Mouse (Mus musculus): Measurements from ENCODE around the gene Cfap77.
"Not testable (repeated sequence)": the region's sequence is repeated elsewhere in the genome, so short reads cannot be mapped to it uniquely, and the experiment has no call there.

Cfap77 gene

DNA sequence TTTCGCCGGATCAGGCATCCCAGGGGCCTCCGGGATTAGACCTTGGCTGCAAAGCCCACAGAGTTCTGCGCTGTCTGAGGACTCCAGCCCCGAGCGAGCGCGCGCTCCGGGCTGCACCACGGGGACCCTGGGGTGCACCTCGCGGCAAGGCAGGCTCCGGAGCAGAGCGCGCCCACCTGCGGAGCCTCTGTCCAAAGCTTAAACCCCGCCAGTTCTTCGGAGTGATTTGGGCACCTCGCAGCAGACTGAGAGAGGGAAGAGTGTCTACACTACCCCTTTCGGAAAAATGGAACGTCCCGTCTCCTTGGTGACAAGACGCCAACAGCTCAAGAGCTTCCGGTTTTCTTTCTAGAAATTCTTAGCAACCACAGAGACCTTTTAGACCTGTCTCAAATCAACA is at the start of gene Cfap77:
Gene Cfap77 (minus strand): TSS at position 76 of the 400 bp plus-strand sequence.
- DNase-seq (ENCODE audit: low spot score) = peak; percentile 53

DNA sequence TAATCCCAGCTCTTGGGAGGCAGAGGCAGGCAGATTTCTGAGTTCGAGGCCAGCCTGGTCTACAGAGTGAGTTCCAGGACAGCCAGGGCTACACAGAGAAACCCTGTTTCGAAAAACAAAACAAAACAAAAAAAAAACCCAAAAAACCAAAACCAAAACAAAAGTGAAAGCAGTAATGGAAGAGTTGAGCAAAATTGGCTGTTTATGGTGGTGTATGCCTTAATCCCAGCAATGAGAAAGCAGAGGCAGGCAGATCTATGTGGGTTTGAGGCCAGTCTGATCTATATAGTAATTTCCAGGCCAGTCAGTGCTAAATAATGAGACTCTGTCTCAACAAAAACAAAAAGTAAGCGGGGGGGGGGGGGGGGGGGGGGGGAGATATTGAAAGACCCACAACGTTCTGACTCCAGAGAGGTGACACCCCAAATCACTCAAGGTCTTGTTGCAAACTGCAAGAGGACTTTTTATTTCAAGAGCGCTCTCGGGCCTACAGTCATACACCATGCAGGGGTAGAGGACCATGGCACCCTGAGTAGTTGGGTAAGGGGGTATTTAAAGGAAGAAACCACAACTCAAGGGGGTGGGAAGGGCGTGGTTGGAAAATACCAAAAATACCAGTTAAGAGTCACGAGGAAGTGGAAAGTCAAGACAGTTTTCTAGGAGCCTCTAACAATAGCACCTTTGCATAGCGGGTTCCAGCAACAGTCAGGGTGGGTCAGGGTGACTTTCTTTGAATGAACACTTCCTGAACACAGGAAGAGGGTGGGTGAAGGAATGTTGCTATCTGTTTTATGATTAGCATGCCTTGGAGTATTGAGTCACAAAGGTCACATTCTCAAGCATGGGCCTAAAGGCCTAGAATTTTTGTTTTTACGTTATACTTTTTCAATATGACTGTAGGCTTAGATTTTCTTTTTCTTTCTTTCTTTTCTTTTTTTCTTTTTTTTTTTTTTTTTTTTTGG is 47.8 kb upstream of the Cfap77 start:
- DNase-seq (ENCODE audit: low spot score) = not testable (repeated sequence)

DNA sequence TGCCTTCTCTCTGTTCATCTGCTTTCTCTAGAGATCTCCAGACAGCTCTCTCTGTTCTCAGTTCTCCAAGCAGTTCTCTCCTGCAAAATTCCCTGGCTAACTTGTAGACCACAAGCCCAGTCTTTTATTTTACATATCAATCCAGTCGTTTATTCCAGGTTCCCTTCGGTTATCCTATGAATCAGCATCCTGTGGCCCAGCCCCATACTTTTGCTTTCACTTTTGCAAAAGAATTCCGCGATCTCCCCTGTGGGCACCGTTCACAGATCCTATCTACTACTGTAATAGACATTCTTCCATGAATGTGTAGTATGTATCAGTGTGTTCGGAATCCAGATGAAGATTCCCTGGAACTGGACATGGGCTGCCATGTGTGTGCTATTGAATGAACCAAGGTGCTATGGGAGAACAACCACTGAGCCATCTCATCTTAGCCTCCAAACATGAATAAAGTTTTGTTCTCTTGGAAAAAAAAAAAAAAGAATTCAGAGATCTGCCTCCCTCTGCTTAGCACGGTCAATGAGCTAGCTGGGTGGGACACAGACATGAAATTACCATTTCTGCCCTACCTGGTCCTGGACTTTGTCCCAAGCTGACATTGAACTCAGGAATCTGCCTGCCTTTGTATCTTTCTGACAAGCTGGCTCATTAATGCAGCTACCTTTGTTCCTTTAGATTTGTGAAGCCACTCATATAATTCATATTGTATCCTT is 46.1 kb upstream of the Cfap77 start:
- no peak for DNase-seq (ENCODE audit: low spot score)

DNA sequence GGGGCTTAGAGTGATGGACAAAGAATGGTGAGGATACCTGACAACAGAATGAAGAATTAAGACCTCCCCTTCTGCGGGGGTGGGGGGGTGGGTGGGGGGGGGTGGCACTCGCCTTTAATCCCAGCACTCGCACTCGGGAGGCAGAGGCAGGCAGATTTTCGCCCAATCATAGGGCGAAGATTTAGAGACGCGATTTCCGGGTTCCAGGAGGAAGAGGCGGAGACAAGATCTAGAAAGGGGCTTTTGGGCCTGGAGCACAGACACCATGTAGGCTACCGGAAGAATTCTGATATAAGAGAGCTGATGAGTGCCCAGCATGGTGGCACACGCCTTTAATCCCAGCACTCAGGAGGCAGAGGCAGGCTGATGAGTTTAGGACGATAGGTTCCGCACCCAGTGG is 44.8 kb upstream of the Cfap77 start:
- DNase-seq (ENCODE audit: low spot score) = peak; percentile 39

- no peak for DNase-seq (ENCODE audit: low spot score)
Observed at GRCm38 (mm10) chr2:29098786-29099185, 43.9 kb upstream of the Cfap77 start.

DNA sequence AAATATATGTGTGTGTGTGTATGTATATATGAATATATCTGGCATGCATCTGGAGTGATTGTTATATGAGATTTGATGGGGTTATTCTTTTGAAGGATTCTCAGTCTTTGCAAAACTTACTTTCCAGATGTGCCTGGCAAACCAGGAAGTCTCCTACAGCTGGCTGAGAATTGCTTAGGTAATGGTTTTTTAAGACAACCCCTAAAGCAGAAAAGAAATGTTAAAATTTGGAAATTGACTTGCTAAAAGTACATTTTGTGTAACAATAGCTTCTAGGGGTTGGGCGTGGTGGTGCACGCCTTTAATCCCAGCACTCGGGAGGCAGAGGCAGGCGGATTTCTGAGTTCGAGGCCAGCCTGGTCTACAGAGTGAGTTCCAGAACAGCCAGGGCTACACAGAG is 43.1 kb upstream of the Cfap77 start:
- not testable (repeated sequence) for DNase-seq (ENCODE audit: low spot score)

- DNase-seq (ENCODE audit: low spot score) = no peak
Observed at GRCm38 (mm10) chr2:29097465-29097864, 42.6 kb upstream of the Cfap77 start.

- DNase-seq (ENCODE audit: low spot score) = no peak
Observed at GRCm38 (mm10) chr2:29096751-29097150, 41.9 kb upstream of the Cfap77 start.

DNA sequence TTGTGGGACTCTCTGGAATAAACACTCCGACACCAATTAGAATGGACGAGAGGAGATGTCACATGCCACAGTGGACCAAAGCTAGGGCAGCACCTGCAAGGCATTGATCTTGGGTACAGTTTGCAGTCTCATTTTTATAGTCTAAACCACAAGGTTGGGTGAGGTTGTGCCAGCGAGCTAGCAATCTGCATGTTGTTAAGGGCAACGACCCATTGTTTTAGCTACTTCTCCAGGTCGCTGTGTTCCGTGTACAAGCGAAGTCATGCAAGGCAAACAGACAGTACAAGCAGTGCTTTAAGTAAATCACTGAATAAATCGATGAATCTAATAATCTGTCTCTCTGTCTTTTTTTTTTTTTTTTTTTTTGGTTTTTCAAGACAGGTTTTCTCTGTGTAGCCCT is 40.8 kb upstream of the Cfap77 start:
- DNase-seq (ENCODE audit: low spot score) = no peak

DNA sequence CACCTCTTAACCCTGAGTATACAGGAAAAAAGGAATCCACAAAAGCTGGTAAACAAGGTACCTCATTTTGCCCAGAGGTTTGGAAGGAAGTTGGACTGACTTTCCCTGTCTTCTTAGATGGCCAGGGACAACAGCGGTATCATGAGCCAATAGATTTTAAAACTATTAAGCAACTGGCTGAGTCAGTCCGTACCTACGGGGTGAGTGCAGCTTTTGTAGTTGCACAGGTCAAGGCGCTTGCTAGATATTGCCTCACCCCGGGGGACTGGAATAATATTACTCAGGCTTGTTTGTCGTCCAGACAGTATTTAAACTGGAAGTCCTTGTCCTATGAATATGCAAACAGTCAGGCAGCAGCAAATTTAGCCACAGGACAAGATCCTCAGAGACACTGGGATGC is 34.4 kb upstream of the Cfap77 start:
- DNase-seq (ENCODE audit: low spot score) = not testable (repeated sequence)

- DNase-seq (ENCODE audit: low spot score) = no peak
Observed at GRCm38 (mm10) chr2:29086026-29086425, 31.2 kb upstream of the Cfap77 start.

- DNase-seq (ENCODE audit: low spot score) = peak; percentile 40
Observed at GRCm38 (mm10) chr2:29081965-29082364, 27.1 kb upstream of the Cfap77 start.

DNA sequence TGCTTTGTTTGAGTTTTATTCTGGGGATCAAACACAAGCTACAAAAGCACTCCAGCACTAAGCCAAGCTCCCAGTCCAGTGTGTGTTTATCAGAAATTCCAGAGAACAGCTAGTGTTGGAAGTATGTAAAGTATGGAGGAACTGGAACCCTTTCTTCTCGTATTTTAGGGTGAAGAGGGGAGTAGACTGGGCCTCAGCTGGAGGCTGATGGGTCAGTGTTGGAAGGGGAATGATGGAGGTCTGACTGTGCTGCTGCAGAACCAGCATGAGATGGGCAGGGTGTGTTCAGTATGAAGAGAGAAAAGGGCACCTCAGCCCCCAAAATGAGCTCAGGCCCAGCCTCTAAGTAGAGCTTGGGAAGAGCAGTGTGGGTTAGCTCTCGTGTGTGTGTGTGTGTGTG is 21.4 kb upstream of the Cfap77 start:
- no peak for DNase-seq (ENCODE audit: low spot score)

- no peak for DNase-seq (ENCODE audit: low spot score)
Observed at GRCm38 (mm10) chr2:29075331-29076070, 20.6 kb upstream of the Cfap77 start.

DNA sequence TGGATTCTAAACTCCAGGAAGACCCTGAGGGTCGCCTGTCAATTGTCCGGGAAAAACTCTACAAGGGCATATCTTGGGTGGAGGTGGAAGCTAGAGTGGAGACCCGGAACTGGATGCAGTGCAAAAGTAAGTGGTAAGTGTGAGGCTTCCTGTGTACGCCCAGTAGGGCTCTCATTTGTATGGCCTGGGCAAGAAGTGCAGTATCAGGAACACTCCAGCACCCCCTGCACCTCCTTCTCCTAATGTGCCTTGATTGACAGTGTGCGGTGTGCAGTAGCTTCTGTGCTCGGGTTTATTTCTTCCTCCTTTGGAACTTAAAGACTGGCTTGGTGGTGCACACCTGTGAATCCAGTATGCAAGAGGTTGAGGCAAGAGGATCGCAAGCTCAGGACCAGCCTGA is 19.8 kb upstream of the Cfap77 start:
- DNase-seq (ENCODE audit: low spot score) = no peak

DNA sequence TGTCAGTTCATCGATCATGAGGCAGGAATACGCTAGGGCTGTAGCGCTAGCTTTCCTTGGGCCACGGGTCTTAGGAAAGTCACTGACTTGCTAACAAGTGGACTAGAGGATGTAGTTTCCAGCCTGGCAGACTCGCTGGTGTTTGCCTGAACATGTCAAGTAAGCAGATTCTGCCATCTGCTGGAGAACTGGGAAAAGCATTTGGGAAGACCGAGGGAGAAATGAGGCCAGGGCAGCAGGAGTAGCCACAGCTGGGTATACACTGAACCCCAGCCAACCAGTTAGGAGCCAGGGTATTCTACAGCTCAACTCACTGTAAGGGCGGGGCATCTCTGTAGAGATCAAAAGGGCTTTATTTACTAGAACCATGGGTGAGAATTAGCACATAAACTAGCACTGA is 11.5 kb upstream of the Cfap77 start:
- DNase-seq (ENCODE audit: low spot score) = no peak

DNA sequence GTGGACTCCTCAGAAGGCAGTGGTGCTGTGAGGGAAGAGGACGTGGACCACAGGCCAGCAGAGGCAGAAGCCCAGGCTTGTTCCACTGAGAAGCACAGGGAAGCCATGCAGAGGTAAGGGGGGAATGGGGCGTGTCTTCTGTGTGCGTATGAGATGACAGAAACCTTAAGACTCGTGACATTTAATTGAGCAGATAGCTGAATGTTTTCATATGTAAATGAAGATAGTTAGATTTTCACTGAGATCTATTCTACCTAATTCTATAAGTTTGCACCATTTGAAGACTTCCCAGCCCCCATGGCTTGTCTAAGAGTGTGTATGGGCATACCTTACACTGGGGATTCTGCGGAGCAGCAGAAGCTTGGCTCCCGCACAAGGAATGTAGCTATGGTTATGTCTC is 10.9 kb upstream of the Cfap77 start:
- DNase-seq (ENCODE audit: low spot score) = no peak

DNA sequence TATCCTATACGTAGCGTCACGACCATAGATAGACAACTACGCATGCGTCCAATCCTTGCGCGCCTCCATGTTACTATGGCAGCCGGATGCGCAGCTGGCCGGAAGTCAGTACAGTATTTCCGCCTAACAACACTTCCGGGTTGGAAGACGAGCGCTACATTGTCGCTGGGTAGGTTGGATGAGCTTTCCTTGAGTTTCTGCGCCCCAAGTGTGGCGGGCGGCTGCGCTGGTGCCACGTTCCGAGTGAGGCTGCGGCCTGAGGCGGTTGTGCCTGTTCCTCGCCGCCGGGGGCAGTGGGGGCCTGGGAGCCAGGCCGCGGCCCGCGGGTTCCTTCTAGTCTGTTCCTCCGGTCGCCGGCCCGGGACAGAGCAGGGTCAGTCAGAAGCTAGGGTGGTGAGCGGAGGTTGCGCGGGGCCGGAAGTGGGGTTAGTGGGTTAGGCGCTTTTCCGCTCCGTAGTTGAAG is 5.3 kb upstream of the Cfap77 start, which contains the start of gene Ttf1:
Gene Ttf1 (plus strand): TSS at position 128 of the 463 bp plus-strand sequence.
- peak; percentile 92 for DNase-seq (ENCODE audit: low spot score)

DNA sequence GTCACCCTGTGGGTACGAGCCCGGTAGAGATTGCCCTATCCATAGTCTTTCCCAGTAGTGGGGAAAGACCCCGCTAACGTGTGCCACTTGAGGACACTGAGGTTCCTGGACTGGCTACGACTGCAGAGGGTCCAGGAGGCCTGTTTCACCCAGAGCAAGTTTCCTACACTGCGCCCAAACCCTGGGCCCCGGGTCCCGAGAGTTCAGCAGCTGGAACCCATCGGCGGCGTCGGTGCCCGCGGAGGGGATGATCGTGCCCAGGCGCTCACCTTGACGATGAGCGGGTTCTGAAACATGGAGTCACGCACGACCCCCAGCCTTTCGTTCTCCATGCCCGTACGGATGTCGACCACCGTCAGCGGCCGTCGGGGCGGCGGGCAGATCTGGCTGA is 326 bp downstream of the Cfap77 start:
- DNase-seq (ENCODE audit: low spot score) = no peak

DNA sequence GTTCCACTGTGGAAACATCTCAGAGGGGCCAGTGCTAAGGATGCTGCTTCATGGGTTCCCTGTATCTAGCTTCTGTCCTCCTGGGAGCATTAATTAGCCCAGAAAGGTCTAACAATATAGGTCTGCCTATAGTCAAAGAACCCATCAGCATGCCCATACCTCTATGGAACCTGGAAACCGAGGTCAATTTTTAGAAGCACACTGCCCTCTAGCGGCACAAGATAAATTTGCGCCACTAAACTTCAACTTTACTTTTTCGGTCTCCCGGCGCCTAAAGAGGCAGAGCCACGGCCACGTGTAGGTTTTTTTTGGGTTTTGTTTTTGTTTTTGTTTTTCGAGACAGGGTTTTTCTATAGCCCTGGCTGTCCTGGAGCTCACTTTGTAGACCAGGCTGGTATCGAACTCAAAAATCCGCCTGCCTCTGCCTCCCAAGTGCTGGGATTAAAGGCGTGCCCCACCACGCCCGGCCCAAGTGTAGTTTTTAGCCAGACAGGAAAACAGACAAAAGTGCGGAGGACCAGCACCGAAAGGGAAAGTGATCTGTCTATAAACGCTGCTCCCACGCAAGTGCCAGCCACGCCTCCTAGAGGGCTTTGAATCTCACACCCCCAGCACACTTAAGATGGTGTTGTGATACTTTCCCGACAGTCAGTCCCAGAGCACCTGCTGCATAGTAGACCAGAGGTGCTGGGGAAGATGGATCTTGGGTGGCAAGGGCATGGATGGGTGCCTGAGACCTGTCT is 893 bp downstream of the Cfap77 start:
- DNase-seq (ENCODE audit: low spot score) = peak; percentile 53

- DNase-seq (ENCODE audit: low spot score) = no peak
Observed at GRCm38 (mm10) chr2:29052943-29053454, 1.9 kb downstream of the Cfap77 start.
